Mouse (Mus musculus) ES-Bruce4 (cell line): ENCODE results near the gene Rev3l.

Experiments used
- CTCF ChIP-seq: IDR thresholded peaks from one replicate; pipeline ENCODE4 v1.8.1; 2011; ENCODE audit warnings: low read depth, low read length
- EP300 ChIP-seq: IDR thresholded peaks from 2 replicates; pipeline ENCODE4 v1.6.1; 2011; ENCODE audit warnings: low read depth, low read length; ENCODE audit not compliant: insufficient read depth
- POLR2A ChIP-seq: IDR thresholded peaks from one replicate; pipeline ENCODE4 v1.8.1; 2011; ENCODE audit warnings: low read length; ENCODE audit not compliant: insufficient read depth

- TF ChIP-seq CTCF = no peak
- TF ChIP-seq POLR2A = no peak
- no peak for TF ChIP-seq EP300
These were observed 32.8 kb downstream of the Rev3l start for GRCm38 (mm10) chr10:39764752-39765151.
